Mouse (Mus musculus): ENCODE results near the gene Nms. TPM values are rescaled to one million over a fixed set of nuclear protein-coding genes. Genes with fewer than 3 reads are reported as not detected.
A peak's percentile ranks its signal among the peaks of the same experiment; 100 is the strongest.

Nms gene
- polyA plus RNA-seq, 1 experiment = not detected

DNA sequence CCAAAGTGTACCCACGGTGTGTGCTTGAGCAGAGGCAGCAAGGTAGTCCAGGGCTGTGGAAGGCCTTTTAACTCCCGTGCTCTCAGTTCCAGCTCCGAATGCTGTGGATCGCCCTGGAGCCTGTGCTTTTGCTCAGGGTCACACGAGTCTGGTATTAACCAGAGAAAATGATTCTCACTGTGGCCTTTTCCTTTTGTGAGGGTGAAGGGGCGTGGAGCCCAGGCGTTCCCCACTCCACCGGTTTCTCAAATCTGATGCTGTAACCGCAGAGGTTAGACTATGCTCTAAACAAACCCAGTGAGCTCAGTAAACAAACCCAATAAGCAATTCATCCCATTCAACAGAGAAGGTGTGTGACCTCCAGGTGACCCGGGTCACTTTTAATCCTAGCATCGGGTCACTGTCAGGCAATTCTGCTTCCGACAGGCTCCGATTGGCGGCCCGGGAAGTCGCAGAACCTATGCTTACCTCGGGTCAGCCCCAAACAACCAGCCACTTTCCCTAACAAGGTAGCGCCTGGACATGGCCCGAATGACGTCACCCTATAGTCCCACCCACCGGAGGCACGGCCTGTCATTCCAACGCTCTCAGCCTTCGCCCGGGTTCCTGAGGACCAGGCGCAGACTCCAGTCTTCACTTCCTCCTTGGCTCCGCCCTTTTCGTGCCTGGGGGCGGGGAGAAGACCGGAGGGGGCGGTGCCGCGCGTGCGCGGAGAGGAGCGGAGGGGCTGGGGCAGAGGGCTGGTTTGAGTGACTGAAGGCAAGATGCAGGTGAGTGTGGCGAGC is 48.3 kb downstream of the Nms start:
- peak overlapping the region; percentile 93 for H3K4me3 ChIP-seq (ENCODE audit: insufficient read depth, low read depth, low read length)
- 4% methylated on average over 38 of the region's 38 CpGs for WGBS
- 0 out of 2 replicates have a peak, but pooled peaks have one; percentile 49 for TF ChIP-seq POLR2A (IDR thresholded peaks at IDR 0.05; ENCODE audit: insufficient read depth, low read depth, low read length)
- TF ChIP-seq CTCF (IDR thresholded peaks at IDR 0.05; ENCODE audit: insufficient read depth, low read depth, low read length) = no peak
- peak overlapping the region; percentile 87 for H3K27ac ChIP-seq (ENCODE audit: insufficient read depth, low read depth, low read length)
- H3K4me1 ChIP-seq (ENCODE audit: control insufficient read depth, insufficient read depth, low read length) = peaks cover 15% of the 10 kb centered on the region

DNA sequence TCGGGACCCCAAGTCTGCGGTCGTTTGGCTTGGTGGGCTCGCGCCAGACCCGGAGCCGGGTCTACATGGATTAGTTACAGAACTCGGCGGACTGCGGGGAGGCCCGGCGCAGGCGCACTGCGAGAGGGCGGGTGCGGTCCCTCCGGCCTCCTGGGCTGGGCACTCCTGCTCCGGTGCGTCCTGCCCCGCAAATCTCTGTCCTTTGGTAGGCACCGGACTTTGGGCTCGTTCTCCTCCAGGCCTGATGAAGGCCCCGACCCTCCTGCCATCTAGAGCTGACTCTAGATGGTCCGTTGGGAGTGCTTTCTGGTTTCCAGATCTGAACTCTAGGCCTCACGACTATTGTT is 48.9 kb downstream of the Nms start:
- TF ChIP-seq CTCF (IDR thresholded peaks at IDR 0.05; ENCODE audit: insufficient read depth, low read depth, low read length) = no peak
- under 1% methylated on average over 25 of the region's 25 CpGs for WGBS
- peak overlapping the region; percentile 69 for H3K27ac ChIP-seq (ENCODE audit: insufficient read depth, low read depth, low read length)
- H3K4me3 ChIP-seq (ENCODE audit: insufficient read depth, low read depth, low read length) = peak overlapping the region; percentile 93
- H3K4me1 ChIP-seq (ENCODE audit: control insufficient read depth, insufficient read depth, low read length) = peaks cover 15% of the 10 kb centered on the region

DNA sequence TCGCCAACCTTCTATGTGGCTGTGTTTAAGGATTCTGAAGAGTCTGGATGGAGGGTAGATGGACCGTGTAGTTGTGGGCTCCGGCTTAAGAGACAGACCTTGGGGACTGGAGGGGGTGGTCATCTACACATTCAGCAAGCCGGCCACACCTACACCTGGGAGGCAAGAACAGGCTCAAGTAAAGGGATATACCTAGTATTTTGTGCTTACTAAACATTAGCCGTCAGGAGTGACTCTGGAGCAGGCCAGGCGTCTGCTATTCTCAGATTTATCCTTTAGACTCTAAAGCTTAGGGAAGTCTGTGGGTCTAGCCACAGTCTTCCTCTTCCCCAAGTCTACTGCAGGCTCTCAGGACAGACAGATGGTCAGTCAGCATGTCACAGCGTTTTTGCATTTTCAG is 49.4 kb downstream of the Nms start:
- TF ChIP-seq CTCF (IDR thresholded peaks at IDR 0.05; ENCODE audit: insufficient read depth, low read depth, low read length) (no peak), POLR2A (IDR thresholded peaks at IDR 0.05; ENCODE audit: insufficient read depth, low read depth, low read length) (no peak)
- Histone ChIP-seq H3K4me1 (ENCODE audit: control insufficient read depth, insufficient read depth, low read length) (peaks cover 15% of the 10 kb centered on the region), H3K4me3 (ENCODE audit: insufficient read depth, low read depth, low read length) (peak overlapping the region; percentile 93), H3K27ac (ENCODE audit: insufficient read depth, low read depth, low read length) (no peak overlapping the region)
- WGBS = 17% methylated on average over 7 of the region's 7 CpGs

DNA sequence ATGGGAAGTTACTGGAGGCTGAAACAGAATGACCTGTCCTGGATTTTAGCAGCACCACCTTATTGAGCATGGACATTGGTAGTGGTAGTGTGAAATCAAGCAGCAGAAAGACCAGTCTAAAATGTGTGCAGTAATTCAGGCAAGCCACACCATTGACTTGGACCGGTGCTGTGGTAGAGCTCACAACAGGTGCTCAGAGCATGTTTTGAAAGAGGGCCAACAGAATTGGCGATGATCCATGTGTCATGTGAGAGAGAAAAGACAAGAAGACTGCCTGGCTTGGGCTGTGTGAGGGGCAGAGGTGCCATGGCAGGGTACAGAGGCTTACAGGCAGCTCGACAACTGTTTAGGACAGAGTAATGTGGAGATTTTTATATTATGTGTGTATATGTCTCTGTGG is 53.4 kb downstream of the Nms start:
- TF ChIP-seq CTCF (IDR thresholded peaks at IDR 0.05; ENCODE audit: insufficient read depth, low read depth, low read length) (no peak), POLR2A (IDR thresholded peaks at IDR 0.05; ENCODE audit: insufficient read depth, low read depth, low read length) (no peak)

More for the DNA sequence above, 53.4 kb downstream of the Nms start:
- WGBS = 66% methylated on average over 3 of the region's 3 CpGs
- H3K4me3 ChIP-seq (ENCODE audit: insufficient read depth, low read depth, low read length) = no peak overlapping the region
- peaks cover 13% of the 10 kb centered on the region for H3K4me1 ChIP-seq (ENCODE audit: control insufficient read depth, insufficient read depth, low read length)
- H3K27ac ChIP-seq (ENCODE audit: insufficient read depth, low read depth, low read length) = no peak overlapping the region

Other genes with a start within 250 kb of the Nms start
- 59.8 TPM in 1 of 2 replicates, not detected in the other for gene Lonrf2, start 102.4 kb upstream of the Nms start, polyA plus RNA-seq (2012; ENCODE audit: insufficient read depth, insufficient read length, low replicate concordance, missing spikeins)
- not detected in 2 replicates for gene Chst10, start 41.0 kb upstream of the Nms start, polyA plus RNA-seq (2012; ENCODE audit: insufficient read depth, insufficient read length, low replicate concordance, missing spikeins)
- gene Pdcl3, start 46.5 kb downstream of the Nms start, polyA plus RNA-seq (2012; ENCODE audit: insufficient read depth, insufficient read length, low replicate concordance, missing spikeins) = not detected in 2 replicates

Data from olfactory bulb, adult 2 months (tissue).